Comparison of ENCODE assay signal across 22 mouse cellular contexts in the genomic region with DNA sequence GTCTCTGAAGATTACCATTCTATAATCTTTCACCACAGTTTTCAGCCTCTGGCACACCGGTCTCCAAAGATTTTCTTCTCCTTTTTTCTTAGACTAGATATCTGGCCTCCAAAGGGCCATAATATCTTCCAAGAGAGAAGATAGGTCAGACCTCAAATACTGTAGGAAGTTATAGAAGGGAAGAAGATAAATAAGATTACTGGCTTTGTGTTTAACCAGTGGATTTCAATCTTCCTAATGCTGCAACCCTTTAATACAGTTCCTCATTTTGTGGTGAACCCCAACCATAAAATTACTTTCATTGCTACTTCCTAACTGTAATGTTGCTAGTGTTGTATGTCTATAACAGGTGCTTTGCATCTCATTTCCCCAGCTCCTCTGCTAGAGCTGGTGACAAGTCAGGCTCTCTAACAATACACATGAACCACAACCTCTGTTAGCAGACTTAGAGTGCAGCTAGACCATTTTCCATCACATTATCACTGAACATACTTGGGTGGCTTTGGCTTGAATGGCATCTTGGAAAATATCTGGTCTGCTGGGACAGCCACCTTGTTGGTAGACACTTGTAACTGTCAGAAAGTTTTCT.
"Had no signal": no experiment of that assay in that cellular context is flagged by ENCODE, and none has a peak within 500 bp of the region (broad histone marks: within the 10 kb centered on the region; RNA-seq: fewer than 3 reads in every experiment).

No protein-coding gene starts in this region.

- ATAC-seq: liver, postnatal 0 days; lung, postnatal 0 days; midbrain, embryonic 16.5 days had no signal

- H3K9me3 ChIP-seq: liver, embryonic 15.5 days; lung, embryonic 15.5 days; midbrain, embryonic 10.5 days; midbrain, embryonic 12.5 days; neural tube, embryonic 13.5 days; neural tube, embryonic 15.5 days; stomach, embryonic 15.5 days had no signal

- H3K27me3 ChIP-seq: liver, embryonic 15.5 days; lung, embryonic 15.5 days; midbrain, embryonic 12.5 days; neural tube, embryonic 13.5 days; neural tube, embryonic 15.5 days; stomach, embryonic 15.5 days had no signal

- H3K4me1 ChIP-seq: liver, embryonic 15.5 days; lung, embryonic 15.5 days; midbrain, embryonic 10.5 days; midbrain, embryonic 12.5 days; neural tube, embryonic 13.5 days; neural tube, embryonic 15.5 days; stomach, embryonic 15.5 days had no signal

- H3K9ac ChIP-seq: liver, embryonic 15.5 days; liver, postnatal 0 days; lung, embryonic 15.5 days; midbrain, embryonic 12.5 days; neural tube, embryonic 13.5 days; neural tube, embryonic 15.5 days; stomach, embryonic 15.5 days had no signal

- DNase-seq: liver, postnatal 0 days; lung, adult 2 months; lung, postnatal 14 days; lung, postnatal 4 days; midbrain, embryonic 14.5 days; retina, postnatal 1 day; right cerebral cortex, adult 18-20 months; right cerebral cortex, postnatal 25 days; right cerebral cortex, postnatal 4 days; thymus, adult 2 months; thymus, postnatal 25 days had no signal

- H3K36me3 ChIP-seq: liver, embryonic 15.5 days; lung, embryonic 15.5 days; midbrain, embryonic 10.5 days; midbrain, embryonic 12.5 days; neural tube, embryonic 13.5 days; neural tube, embryonic 15.5 days; stomach, embryonic 15.5 days had no signal

- H3K4me3 ChIP-seq: liver, embryonic 15.5 days; lung, embryonic 15.5 days; midbrain, embryonic 10.5 days; midbrain, embryonic 12.5 days; myocyte; neural tube, embryonic 13.5 days; neural tube, embryonic 15.5 days; stomach, embryonic 15.5 days had no signal

- H3K4me2 ChIP-seq: liver, embryonic 15.5 days; lung, embryonic 15.5 days; midbrain, embryonic 12.5 days; neural tube, embryonic 13.5 days; neural tube, embryonic 15.5 days; stomach, embryonic 15.5 days had no signal

- H3K27ac ChIP-seq: liver, embryonic 15.5 days; lung, embryonic 15.5 days; midbrain, embryonic 10.5 days; midbrain, embryonic 12.5 days; neural tube, embryonic 13.5 days; neural tube, embryonic 15.5 days; stomach, embryonic 15.5 days; stomach, postnatal 0 days had no signal
